Mouse (Mus musculus) kidney, adult 11 months (tissue): ENCODE data around the gene Prkce.

Experiments
- DNase-seq: peaks from one replicate; pipeline ENCODE4 v3.0.0; 2022

The Prkce gene

GRCm38 (mm10) chr17:86589681-86590080, 422.1 kb downstream of the Prkce start:
- no peak for DNase-seq

- no peak for DNase-seq
Measured at GRCm38 (mm10) chr17:86591241-86591640, 423.7 kb downstream of the Prkce start.

DNA sequence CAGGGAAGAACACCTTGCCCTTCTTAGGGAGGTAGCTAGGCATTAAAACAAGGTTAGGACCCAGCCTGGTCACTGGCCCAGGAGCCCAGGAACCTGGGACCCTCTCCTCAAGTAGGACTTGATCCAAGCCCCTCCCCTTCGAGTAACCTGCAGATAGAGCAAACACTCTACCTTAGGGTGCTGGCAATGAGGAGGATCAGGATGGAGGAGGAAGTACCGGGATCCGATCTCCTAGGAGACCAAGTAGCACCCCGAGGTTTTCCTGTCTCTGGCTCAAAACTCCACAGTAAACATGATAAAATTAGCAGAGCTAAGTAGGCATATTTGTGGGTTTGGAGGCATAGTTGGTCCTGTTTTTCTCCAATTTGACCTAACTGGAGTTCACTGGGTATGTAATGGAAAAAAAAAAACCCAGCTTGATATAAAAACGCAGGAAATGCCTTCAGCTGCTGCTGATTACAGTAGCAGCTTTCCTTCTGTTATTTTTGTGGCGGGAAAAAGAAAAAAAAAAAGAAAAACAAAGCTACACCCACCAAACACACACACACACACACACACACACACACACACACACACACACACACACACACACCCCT, 425.5 kb downstream of the Prkce start:
- DNase-seq = no peak

GRCm38 (mm10) chr17:86595526-86595925, 427.9 kb downstream of the Prkce start:
- DNase-seq = no peak

DNA sequence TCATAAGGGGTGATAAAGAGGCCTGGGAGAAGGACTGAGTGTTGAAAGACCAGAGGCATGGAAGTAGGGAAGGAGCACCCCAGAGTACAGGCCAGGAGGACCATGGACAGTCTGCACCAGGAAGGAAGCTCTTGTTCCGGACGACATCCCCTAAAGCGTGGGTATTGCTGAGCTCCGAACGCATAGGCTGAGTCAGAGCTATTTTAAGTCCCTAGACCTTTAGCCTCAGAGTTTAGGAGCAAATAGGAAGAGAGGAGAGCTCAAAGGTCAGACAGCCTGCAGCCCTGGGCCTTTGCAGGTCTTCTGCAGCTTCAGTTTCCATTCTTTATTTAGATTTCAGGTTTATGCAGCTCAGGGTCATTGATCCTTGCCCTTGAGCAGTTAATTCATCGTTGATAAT, 433.5 kb downstream of the Prkce start:
- DNase-seq = peak; percentile 53

DNA sequence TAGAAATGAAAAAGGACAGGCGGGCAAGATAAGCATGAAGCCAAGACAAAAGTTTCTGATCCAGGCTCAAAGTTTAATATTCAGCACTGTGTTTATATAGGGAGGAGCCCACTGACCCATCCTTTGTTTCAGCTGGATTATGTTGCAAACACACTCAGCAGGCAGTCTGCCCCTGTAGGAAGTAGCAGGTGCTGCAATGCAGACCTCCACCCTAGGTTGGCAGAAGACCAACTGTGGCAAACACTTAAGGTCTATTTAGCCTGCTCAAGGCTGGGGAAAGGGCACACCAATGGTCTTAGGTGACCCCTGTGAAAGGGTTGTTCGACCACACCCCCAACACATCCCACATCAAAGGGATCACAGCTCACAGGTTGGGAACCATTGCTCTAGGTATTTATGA, 434.3 kb downstream of the Prkce start:
- DNase-seq = no peak

DNA sequence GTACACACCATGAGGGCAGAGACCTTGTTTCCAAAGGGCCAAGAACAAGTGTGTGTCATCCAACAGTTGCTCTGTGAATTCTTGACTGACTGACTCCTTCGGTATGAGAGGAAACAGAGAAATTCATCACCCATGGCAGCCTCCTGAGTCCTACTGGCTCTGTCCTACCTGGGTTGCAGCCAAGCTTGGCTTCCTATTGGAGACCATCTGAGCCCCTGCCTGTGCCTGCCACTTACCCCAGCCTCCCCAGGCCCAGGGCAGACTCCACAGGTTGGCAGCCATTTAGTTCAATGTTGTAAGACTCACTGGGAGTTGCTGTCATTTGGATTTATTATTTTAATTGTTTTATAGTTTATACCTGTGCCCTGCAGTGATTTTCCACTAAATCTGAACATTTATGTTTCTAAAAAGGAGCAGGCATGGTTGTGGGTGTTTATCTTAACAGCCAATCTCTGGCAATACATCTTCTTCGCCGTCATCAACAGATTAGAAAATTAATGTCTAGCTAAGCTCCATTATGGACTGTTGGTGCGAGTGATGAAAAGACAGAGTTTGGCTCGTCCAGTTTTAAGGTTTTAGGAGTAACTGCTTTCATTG, 436.4 kb downstream of the Prkce start:
- peak; percentile 28 for DNase-seq

- peak; percentile 78 for DNase-seq
Measured at GRCm38 (mm10) chr17:86607981-86608380, 440.4 kb downstream of the Prkce start.

DNA sequence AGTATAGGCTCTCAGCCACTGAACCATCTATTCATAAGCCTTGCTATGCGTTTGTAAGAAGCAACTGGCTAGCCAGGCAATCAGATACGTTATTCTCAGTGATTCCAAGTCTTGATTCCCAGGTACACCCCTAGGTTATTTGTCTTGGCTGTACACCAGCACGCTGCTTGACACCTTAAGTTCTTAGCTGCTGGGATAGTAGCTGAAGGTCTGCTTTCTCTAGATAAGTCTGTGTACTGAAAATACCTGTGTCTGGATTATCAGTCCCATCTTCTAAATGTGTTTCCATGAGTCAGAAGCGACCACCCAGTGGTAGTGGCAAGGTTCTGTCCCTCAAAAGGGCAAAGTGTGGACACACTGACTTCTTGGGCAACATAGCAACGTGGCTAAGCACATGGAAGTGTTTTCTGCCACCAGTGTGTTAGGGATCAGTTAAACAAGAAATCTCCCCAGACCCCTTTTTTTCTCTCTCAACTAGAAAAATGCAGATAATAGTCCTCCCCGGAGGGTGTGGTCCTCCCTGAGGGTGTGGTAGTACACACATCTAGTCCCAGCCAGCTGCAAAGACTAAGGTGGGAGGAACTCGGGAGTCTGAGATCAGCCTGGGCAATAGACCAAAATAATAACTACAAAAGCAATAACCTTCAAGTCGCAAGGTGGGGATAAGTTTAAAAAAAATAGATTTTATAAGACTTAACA, 442.8 kb downstream of the Prkce start:
- DNase-seq = no peak

- no peak for DNase-seq
Measured at GRCm38 (mm10) chr17:86611772-86612171, 444.2 kb downstream of the Prkce start.

- DNase-seq = no peak
Measured at GRCm38 (mm10) chr17:86615592-86616291, 448.2 kb downstream of the Prkce start.

GRCm38 (mm10) chr17:86617570-86618237, 450.1 kb downstream of the Prkce start:
- peak; percentile 31 for DNase-seq

DNA sequence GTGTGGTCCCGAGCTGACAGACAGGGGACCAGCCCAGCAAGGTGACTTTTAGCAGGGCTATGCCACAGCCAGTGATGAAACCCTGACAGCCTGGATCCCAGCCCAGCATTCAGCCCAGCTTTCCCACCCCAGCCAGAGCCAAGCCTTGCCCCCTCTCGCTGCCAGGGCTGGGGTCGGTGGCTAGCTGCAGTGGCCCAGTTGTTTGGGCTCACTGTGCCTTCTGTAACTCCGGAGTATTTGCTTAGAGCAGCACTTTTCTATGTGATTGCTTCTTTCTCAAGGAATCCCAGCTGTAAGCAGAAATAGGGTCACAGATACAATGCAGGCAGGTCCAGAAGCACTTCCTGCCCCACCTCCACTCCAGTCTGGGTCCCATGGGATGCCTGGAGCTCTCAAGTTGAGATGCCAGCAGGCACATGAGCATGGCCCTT, 450.9 kb downstream of the Prkce start:
- DNase-seq = peak; percentile 65

DNA sequence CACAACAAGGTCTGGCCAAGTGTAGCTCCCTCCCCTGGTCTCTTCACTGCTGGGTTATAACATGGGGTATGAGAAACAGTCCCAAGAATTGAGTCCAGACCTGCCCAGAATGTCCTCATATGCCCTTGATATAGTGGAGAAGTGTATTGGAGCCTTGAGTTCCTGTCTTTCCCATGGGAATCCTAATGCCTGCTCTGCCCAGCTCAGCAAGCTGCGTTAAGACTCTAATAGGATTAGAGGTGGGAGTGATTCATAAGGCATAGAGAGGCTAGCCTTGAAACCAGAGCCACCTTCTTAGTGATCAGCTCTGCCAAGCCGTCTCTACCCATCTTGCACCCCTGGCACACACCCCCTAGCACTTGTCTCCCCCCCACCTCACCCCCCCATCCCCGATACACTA, 455.3 kb downstream of the Prkce start:
- no peak for DNase-seq

- no peak for DNase-seq
Measured at GRCm38 (mm10) chr17:86626523-86626922, 458.9 kb downstream of the Prkce start.

DNA sequence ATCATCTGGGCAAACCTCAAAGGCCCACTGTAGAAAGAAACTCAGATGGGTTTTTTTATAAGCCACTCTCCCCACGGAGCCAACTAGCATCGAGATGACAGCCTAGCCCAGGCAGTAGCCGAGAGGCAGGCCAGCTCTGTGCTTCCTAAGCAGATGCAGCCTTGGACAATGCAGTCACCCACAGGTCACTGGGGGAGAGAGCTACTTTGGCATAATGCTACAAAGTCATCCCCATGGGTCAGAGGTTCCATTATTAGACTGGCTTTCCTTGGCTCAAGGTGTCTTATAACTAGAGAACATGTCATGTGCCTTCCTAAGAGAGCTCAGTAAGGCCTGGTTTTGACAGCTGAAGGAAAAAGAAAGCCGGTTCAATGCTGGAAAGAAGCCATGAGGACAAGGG, 465.5 kb downstream of the Prkce start:
- DNase-seq = peak; percentile 36

DNA sequence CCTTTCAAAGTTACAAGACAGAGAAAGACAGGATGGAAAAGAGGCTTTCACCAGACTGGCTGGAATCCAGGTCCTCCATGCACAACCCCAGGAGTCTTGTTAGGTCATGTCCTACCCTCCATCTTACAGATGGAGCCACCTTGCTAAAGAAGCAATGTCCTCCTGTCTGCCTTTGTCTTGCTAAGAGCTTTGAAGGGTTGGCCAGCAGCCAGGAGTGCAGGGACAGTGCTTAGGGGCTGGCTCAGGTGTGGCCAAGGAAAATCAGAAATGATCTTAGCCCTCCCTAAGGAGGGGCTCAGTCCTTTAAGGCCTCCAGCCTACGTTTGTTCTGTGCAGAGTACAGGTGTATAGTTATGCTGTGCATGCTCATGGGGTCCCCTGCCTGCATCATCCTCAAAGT, 469.7 kb downstream of the Prkce start:
- DNase-seq = no peak

GRCm38 (mm10) chr17:86639279-86639678, 471.7 kb downstream of the Prkce start:
- no peak for DNase-seq

DNA sequence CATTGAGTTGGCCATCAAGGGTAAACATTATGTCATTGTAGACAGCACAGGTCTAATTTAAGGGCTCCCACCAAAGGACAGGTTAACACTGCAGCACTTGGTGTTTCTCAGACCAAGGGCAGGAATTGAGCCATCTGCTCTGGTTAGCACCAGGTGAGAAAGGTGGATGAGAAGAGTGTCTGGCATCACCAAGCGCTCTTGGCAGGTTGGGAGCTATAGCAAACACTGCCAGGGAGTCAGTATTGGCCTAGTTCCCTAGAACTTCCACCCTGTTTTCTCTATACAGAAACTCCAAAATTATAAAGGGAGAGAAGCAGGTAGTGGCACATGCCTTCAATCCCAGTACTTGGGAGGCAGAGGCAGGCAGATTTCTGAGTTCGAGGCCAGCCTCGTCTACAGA, 479.6 kb downstream of the Prkce start:
- DNase-seq = no peak

GRCm38 (mm10) chr17:86648856-86649435, 481.4 kb downstream of the Prkce start:
- DNase-seq = no peak

DNA sequence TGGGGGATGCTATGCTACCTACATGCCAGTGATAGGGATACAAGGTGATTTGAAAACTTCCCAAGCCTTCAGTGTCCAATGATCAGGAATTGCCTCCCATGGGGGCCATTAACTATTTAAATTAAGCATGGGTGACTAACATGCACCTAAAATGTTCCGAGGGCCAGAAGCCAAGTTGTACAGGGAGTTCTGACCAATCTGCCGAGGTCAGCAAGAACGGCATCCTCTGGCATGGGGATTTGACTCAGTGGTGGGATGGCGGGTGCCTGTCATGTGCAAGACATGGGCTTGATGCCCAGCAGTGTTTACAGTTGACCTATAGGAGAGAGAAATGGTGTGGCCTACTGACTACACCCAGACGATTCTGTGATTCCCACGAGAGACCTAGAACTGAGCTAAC, 482.7 kb downstream of the Prkce start:
- DNase-seq = no peak

DNA sequence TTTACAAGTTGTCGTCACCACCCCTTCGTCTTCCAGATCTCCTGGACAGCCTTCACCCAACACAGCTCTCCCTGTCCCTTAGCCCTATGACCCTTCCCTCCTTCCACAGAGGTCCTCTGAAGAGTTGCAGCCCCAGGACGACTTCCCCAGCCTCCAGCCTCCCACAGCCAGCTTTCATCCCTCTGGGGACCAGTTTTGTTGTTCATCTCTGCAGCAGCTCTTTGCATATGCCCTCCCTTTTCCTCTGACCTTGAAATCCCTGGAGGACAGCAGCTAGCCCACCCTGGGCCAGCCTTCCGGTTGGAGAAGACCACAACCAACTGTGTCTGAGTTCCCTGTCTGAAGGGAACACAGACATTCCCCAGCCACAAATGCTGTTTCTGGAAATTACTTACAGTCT, 483.5 kb downstream of the Prkce start:
- peak; percentile 7 for DNase-seq

- no peak for DNase-seq
Measured at GRCm38 (mm10) chr17:86652751-86653150, 485.2 kb downstream of the Prkce start.
